Mouse (Mus musculus) heart, embryonic 11.5 days (tissue): ENCODE data around the gene Dolk. TPM values are rescaled to one million over a fixed set of nuclear protein-coding genes. Genes with fewer than 3 reads are reported as not detected.
A peak's percentile ranks its signal among the peaks of the same experiment; 100 is the strongest.

Source experiments
- ATAC-seq: fragments of 200-750 bp; cut with Nextera tagmentation; replicated peaks from 2 replicates; pipeline ENCODE4 v1.8.0; 2017; ENCODE audit warnings: moderate library complexity; ENCODE audit not compliant: insufficient number of reproducible peaks, low FRiP score, low TSS enrichment
- H3K27ac ChIP-seq: fragments of 300-500 bp; sonication (generic); 2 replicates; pipeline ENCODE4 v1.5.1; 2014; ENCODE audit warnings: mild to moderate bottlenecking, low read depth, low read length
- H3K27me3 ChIP-seq: fragments of 300-500 bp; sonication (generic); 2 replicates; pipeline ENCODE4 v1.6.1; 2014; ENCODE audit warnings: mild to moderate bottlenecking, low read length, mixed read lengths; ENCODE audit not compliant: control insufficient read depth, insufficient read depth
- H3K36me3 ChIP-seq: fragments of 300-500 bp; sonication (generic); 2 replicates; pipeline ENCODE4 v1.6.1; 2014; ENCODE audit warnings: mild to moderate bottlenecking, low read length, moderate library complexity, mixed read lengths; ENCODE audit not compliant: control insufficient read depth, insufficient read depth
- H3K4me1 ChIP-seq: fragments of 300-500 bp; sonication (generic); 2 replicates; pipeline ENCODE4 v1.6.1; 2014; ENCODE audit warnings: low read length; ENCODE audit not compliant: control insufficient read depth, insufficient read depth
- H3K4me2 ChIP-seq: fragments of 300-500 bp; sonication (generic); 2 replicates; pipeline ENCODE4 v1.6.1; 2014; ENCODE audit warnings: mild to moderate bottlenecking, moderate library complexity
- H3K4me3 ChIP-seq: fragments of 300-500 bp; sonication (generic); 2 replicates; pipeline ENCODE4 v1.5.1; 2014; ENCODE audit warnings: low read depth, low read length
- H3K9ac ChIP-seq: fragments of 300-500 bp; sonication (generic); 2 replicates; pipeline ENCODE4 v1.6.1; 2014; ENCODE audit warnings: mild to moderate bottlenecking, low read depth, low read length, moderate library complexity
- H3K9me3 ChIP-seq: fragments of 300-500 bp; sonication (generic); replicated peaks from 2 replicates; pipeline ENCODE4 v1.6.1; 2016; ENCODE audit warnings: low read length; ENCODE audit not compliant: control insufficient read depth
- WGBS: fragments of 180-500 bp; shearing (Covaris S2); extraction: QIAGEN DNeasy Blood & Tissue Kit; methylation state at CpG from one replicate; pipeline ENCODE4 v1.1.7; 2014; ENCODE audit not compliant: insufficient replicate concordance; 5-methylcytosine and 5-hydroxymethylcytosine counted together
- polyA plus RNA-seq: library from polyadenylated mRNA; unstranded; fragments of >200 nt; fragmentation: Nextera tagmentation; extraction: Ambion mirVana; gene quantifications from 2 replicates; pipeline ENCODE4 v1.2.1, GENCODE M21; 2014

The Dolk gene
- polyA plus RNA-seq, 1 experiment from 2014 or later, result 26.6 TPM

DNA sequence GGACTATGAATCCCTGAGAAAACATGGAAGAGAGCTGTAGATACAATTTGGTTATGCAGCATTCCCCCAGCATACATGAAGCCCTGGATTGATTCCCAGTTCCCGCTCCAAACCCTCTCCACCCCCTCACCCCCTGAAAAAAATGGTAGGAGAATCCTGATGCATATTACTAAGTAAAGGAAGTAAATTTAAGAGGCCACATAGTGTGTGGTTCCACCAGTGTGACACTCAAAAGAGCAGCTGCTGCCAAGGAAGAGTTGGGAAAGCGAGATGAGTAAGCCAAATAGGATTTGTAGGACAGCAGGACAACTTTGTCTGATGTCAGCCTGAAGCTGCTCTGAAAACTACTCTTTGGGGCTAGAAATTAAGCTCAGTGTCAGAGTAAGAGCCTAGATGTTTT is 25.3 kb upstream of the Dolk start:
- no peak overlapping the region for H3K9ac ChIP-seq
- H3K27me3 ChIP-seq, result no peaks in the 10 kb centered on the region
- no peaks in the 10 kb centered on the region for H3K4me1 ChIP-seq
- peaks cover 59% of the 10 kb centered on the region for H3K36me3 ChIP-seq
- no peaks in the 10 kb centered on the region for H3K9me3 ChIP-seq
- H3K4me2 ChIP-seq, result no peak overlapping the region
- H3K4me3 ChIP-seq, result no peak overlapping the region
- ATAC-seq, result no peak
- 94% methylated on average over 2 of the region's 2 CpGs for WGBS
- H3K27ac ChIP-seq, result no peak overlapping the region

- Histone ChIP-seq H3K4me3 (no peak overlapping the region), H3K36me3 (peaks cover 56% of the 10 kb centered on the region), H3K4me2 (no peak overlapping the region), H3K9ac (no peak overlapping the region), H3K27ac (no peak overlapping the region), H3K9me3 (no peaks in the 10 kb centered on the region), H3K27me3 (no peaks in the 10 kb centered on the region), H3K4me1 (no peaks in the 10 kb centered on the region)
- WGBS, result 82% methylated on average over 3 of the region's 3 CpGs
- ATAC-seq, result no peak
These were observed 23.2 kb upstream of the Dolk start for GRCm38 (mm10) chr2:30309351-30309750.

GRCm38 (mm10) chr2:30306087-30306486 is 20.0 kb upstream of the Dolk start:
- H3K27me3 ChIP-seq, result no peaks in the 10 kb centered on the region
- H3K4me1 ChIP-seq, result no peaks in the 10 kb centered on the region
- no peak overlapping the region for H3K27ac ChIP-seq
- H3K9me3 ChIP-seq, result no peaks in the 10 kb centered on the region
- H3K4me2 ChIP-seq, result no peak overlapping the region
- no peak overlapping the region for H3K4me3 ChIP-seq
- ATAC-seq, result no peak
- WGBS, result 95% methylated on average over 7 of the region's 7 CpGs
- H3K9ac ChIP-seq, result no peak overlapping the region
- peaks cover 51% of the 10 kb centered on the region for H3K36me3 ChIP-seq

GRCm38 (mm10) chr2:30299966-30300365 is 13.8 kb upstream of the Dolk start:
- Histone ChIP-seq H3K4me1 (no peaks in the 10 kb centered on the region), H3K27me3 (no peaks in the 10 kb centered on the region), H3K36me3 (peaks cover 23% of the 10 kb centered on the region), H3K27ac (no peak overlapping the region), H3K9me3 (no peaks in the 10 kb centered on the region), H3K4me2 (no peak overlapping the region), H3K4me3 (no peak overlapping the region), H3K9ac (no peak overlapping the region)
- ATAC-seq, result no peak
- 90% methylated on average over 5 of the region's 5 CpGs for WGBS

- Histone ChIP-seq H3K36me3 (peaks cover 20% of the 10 kb centered on the region), H3K27me3 (no peaks in the 10 kb centered on the region), H3K4me2 (no peak overlapping the region), H3K27ac (no peak overlapping the region), H3K4me1 (no peaks in the 10 kb centered on the region), H3K9ac (no peak overlapping the region), H3K4me3 (no peak overlapping the region), H3K9me3 (no peaks in the 10 kb centered on the region)
- ATAC-seq, result no peak
- WGBS, result 76% methylated on average over 3 of the region's 3 CpGs
These were observed 13.4 kb upstream of the Dolk start for GRCm38 (mm10) chr2:30299525-30299924.

DNA sequence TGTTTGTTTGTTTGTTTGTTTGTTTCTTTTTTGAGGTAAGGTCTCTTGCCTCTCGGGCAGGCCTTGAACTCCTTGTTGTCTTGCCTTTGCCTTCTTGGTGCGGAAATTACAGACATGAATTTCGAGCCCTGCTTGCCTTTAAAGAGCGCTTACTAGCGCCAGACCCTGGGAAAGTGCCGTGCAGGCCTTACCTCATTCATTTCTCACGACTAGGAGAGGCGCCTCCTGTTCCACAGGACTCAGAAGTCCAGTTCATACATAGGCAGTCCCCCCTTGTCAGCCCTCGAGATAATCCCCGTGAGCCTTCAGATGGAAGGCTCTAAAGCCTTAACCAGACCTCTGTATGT is 866 bp upstream of the Dolk start:
- Histone ChIP-seq H3K27me3 (no peaks in the 10 kb centered on the region), H3K9me3 (no peaks in the 10 kb centered on the region), H3K9ac (peak overlapping the region; percentile 97), H3K4me1 (peaks cover 13% of the 10 kb centered on the region), H3K4me3 (peak overlapping the region; percentile 97), H3K27ac (peak overlapping the region; percentile 52), H3K36me3 (no peaks in the 10 kb centered on the region), H3K4me2 (peak overlapping the region; percentile 75)
- under 1% methylated on average over 10 of the region's 10 CpGs for whole genome bisulfite sequencing
- ATAC-seq, result no peak

DNA sequence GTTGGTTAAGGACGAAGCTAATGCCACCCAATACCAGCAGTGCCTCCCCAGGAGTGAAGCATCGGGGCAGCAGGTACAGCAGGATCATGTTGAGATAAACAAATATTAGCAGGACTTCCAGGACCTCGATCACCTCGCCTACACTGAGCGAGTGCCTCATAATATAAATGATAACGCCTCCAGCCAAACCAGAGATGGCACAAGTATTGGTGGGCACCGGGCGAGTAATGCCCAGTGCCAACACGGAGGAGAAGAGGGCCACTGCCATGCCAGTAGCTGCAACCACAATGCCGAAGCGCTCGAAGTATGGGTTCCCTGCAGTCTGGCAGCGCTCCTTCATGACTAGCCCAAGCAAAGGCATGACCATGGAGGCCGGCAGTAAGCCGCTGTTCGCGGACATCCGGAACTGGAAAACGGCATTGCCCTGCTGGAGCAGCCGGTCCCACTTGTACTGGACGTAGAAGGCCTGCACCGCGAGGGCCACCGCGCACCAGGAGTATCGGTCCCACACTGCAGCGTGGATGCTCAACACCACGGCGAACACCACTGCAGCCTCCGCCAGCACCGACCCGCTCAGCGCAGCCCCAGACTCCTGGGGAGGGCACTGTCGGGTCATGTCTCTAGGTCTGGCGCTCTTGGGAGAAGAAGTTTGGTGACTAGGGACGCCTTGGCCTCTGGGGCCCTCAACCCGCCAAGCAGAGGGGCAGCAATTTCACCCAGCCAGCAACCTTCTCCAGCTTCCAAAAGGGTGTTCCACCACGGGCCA is 535 bp downstream of the Dolk start:
- H3K27me3 ChIP-seq, result no peaks in the 10 kb centered on the region
- peak; percentile 65 for ATAC-seq
- H3K27ac ChIP-seq, result no peak overlapping the region
- 12% methylated on average over 38 of the region's 38 CpGs for WGBS
- H3K4me1 ChIP-seq, result peaks cover 13% of the 10 kb centered on the region
- peak overlapping the region; percentile 97 for H3K4me3 ChIP-seq
- peak overlapping the region; percentile 97 for H3K9ac ChIP-seq
- H3K36me3 ChIP-seq, result no peaks in the 10 kb centered on the region
- no peaks in the 10 kb centered on the region for H3K9me3 ChIP-seq
- H3K4me2 ChIP-seq, result peak overlapping the region; percentile 75

DNA sequence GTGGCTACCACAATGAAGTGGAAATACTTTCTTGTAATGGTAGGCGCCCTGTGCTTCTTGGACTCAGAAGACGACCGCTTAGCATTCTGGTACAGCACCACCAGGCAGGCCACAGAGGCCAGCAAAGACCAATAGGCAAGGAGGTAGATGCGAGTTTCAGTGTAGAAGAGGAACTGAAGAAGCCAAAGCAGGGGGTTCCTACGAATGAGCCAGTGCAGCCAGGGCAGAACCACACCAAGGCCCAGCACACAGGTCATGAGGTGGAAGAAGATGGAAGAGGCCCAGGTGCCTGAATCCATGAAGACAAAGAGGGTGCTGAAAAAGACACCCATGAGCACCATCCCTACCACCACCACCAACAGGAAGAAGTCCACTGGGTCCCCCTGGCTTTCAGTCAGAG is 1.1 kb downstream of the Dolk start:
- Histone ChIP-seq H3K36me3 (no peaks in the 10 kb centered on the region), H3K27me3 (no peaks in the 10 kb centered on the region), H3K9me3 (no peaks in the 10 kb centered on the region), H3K4me3 (peak overlapping the region; percentile 97), H3K4me2 (peak overlapping the region; percentile 75), H3K9ac (no peak overlapping the region; the same call in 1 of the 2 replicates), H3K27ac (no peak overlapping the region), H3K4me1 (peaks cover 13% of the 10 kb centered on the region)
- ATAC-seq, result no peak
- WGBS, result 89% methylated on average over 5 of the region's 5 CpGs

GRCm38 (mm10) chr2:30283193-30283592 is 2.9 kb downstream of the Dolk start:
- Histone ChIP-seq H3K27me3 (no peaks in the 10 kb centered on the region), H3K9me3 (no peaks in the 10 kb centered on the region), H3K36me3 (no peaks in the 10 kb centered on the region), H3K27ac (no peak overlapping the region), H3K4me2 (no peak overlapping the region), H3K9ac (no peak overlapping the region), H3K4me1 (peaks cover 13% of the 10 kb centered on the region), H3K4me3 (no peak overlapping the region)
- no peak for ATAC-seq
- WGBS, result 81% methylated on average over 2 of the region's 2 CpGs
